Mouse (Mus musculus) heart, embryonic 10.5 days (tissue): ENCODE measurements around the gene Rasgef1b. TPM values are rescaled to one million over a fixed set of nuclear protein-coding genes. Genes with fewer than 3 reads are reported as not detected.
"Not testable (repeated sequence)": the region's sequence is repeated elsewhere in the genome, so short reads cannot be mapped to it uniquely, and the experiment has no call there.

Experiments
- DNase-seq: peaks from one replicate; pipeline ENCODE4 v3.0.0-alpha.2; 2017; ENCODE audit warnings: low spot score
- H3K27ac ChIP-seq: fragments of 300-500 bp; sonication (generic); 2 replicates; pipeline ENCODE4 v1.5.1; 2016; ENCODE audit warnings: mild to moderate bottlenecking
- H3K27me3 ChIP-seq: fragments of 300-500 bp; sonication (generic); 2 replicates; pipeline ENCODE4 v1.6.1; 2016; ENCODE audit warnings: mild to moderate bottlenecking; ENCODE audit not compliant: poor library complexity, insufficient read depth, severe bottlenecking
- H3K36me3 ChIP-seq: fragments of 300-500 bp; sonication (generic); 2 replicates; pipeline ENCODE4 v1.6.1; 2016; ENCODE audit warnings: mild to moderate bottlenecking, moderate library complexity
- H3K4me1 ChIP-seq: fragments of 300-500 bp; sonication (generic); 2 replicates; pipeline ENCODE4 v1.6.1; 2016; ENCODE audit warnings: mild to moderate bottlenecking
- H3K4me3 ChIP-seq: fragments of 300-500 bp; sonication (generic); 2 replicates; pipeline ENCODE4 v1.5.1; 2016; ENCODE audit warnings: mild to moderate bottlenecking, moderate library complexity
- H3K9me3 ChIP-seq: fragments of 300-500 bp; sonication (generic); 2 replicates; pipeline ENCODE4 v1.6.1; 2016; ENCODE audit warnings: mild to moderate bottlenecking, moderate library complexity
- WGBS: fragments of 180-500 bp; shearing (Covaris S2); methylation state at CpG from one replicate; pipeline ENCODE4 v1.1.7; 2016; 5-methylcytosine and 5-hydroxymethylcytosine counted together
- polyA plus RNA-seq: library from polyadenylated mRNA; unstranded; fragments of >200 nt; fragmentation: Nextera tagmentation; extraction: Ambion mirVana; gene quantifications from 2 replicates; pipeline ENCODE4 v1.2.1, GENCODE M21; 2016

Rasgef1b gene
- polyA plus RNA-seq, 1 experiment from 2014 or later: 20.6 TPM

DNA sequence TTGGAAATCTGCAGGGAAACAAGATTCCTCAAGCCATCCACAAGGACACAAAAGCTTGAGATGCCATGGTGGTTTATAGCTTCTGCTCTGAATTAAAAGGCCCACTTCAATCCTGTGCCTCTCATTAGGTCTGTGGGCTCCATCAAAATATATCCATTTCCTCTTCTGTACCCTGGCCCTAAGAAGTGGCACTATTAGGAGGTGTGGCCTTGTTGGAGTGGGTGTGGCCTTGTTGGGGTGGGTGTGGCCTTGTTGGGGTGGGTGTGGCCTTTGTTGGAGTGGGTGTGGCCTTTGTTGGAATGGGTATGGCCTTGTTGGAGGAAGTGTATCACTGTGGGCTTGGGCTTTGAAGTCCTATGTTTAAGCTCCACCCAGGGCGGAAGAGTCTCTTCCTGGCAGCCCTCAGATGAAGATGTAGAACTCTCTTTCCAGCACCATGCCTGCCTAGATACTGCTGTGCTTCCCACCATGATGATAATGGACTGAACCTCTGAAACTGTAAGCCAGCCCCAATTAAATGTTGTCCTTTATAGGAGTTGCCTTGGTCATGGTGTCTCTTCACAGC, 512.2 kb downstream of the Rasgef1b start:
- H3K27ac ChIP-seq, H3K4me1 ChIP-seq, H3K27me3 ChIP-seq, H3K4me3 ChIP-seq, DNase-seq, H3K9me3 ChIP-seq: not testable (repeated sequence)
- 96% methylated on average over 1 of the region's 1 CpGs for WGBS
- H3K36me3 ChIP-seq: peaks cover 60% of the 10 kb centered on the region

DNA sequence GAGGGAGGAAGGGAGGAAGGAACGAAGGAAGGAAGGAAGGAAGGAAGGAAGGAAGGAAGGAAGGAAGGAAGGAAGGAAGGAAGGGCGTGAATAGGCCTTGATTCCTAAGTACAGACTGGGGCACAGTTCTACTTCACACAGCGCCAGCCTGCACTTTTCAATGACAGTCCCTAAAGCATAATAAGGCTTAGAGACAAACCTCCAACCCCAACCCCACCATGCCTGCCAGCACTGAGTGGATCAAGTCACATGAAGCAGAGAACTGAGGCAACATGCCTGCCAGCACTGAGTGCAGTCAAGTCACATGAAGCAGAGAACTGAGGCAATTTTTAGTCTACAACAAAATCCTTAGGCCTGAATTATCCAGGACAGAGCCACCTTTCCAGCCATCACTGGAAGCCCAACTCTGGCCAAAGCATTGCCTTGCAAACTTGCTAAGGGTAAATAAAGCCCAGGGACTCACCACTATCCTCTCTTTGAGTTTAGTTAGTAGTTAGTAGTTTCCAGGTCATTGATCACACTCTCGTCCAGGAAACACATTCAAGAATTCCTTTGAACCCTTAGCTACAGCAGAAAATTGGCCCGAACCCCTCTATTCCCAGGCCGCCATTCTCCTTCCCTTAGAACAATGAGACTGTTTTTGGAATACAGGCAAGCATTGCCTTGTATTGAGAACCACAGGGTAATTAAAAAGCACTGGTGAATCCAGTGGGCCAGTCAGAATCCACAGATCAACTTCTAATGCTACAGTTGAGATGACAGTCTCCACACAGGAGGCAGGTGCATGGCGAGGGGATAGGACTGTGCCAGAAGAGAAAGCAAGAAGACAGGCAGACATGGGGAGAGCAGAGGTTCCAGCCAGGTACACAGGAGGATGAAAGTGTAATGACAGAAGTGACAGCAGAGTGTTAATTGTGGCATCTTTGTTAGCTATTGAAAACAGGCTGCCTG, 513.4 kb downstream of the Rasgef1b start:
- Histone ChIP-seq H3K9me3 (no peaks in the 10 kb centered on the region), H3K36me3 (peaks cover 49% of the 10 kb centered on the region)
- WGBS: 73% methylated on average over 7 of the region's 7 CpGs

GRCm38 (mm10) chr5:99214400-99214799, 514.5 kb downstream of the Rasgef1b start:
- WGBS: 82% methylated on average over 6 of the region's 6 CpGs

More for the DNA sequence above, 513.4 kb downstream of the Rasgef1b start:
- Histone ChIP-seq H3K27me3 (no peaks in the 10 kb centered on the region), H3K4me3 (no peak overlapping the region), H3K27ac (no peak overlapping the region), H3K4me1 (no peaks in the 10 kb centered on the region)
- DNase-seq: no peak

DNA sequence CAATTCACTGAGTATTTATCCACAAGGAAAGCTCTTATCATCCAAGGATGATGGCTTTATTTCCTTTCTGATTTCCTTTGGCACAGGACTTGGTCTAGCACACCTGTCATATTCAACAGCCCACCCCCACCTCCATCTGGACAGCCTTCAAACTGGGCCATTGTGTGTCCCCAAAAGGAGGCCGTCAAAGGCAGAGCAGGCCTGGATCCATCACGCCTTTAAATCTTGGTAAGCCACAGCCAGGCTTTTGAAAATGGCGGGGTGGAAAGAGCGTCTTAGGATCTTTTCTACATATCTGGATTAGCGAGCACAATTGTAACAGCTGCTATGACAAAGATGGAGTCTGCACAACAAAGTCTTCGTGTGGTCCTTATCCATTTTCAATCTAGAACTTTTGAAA, 515.7 kb downstream of the Rasgef1b start:
- Histone ChIP-seq H3K27me3 (no peaks in the 10 kb centered on the region), H3K27ac (no peak overlapping the region), H3K4me3 (no peak overlapping the region), H3K36me3 (peaks cover 26% of the 10 kb centered on the region), H3K9me3 (no peaks in the 10 kb centered on the region), H3K4me1 (no peaks in the 10 kb centered on the region)
- no peak for DNase-seq
- 88% methylated on average over 6 of the region's 6 CpGs for WGBS

More at GRCm38 (mm10) chr5:99214400-99214799, 514.5 kb downstream of the Rasgef1b start:
- no peaks in the 10 kb centered on the region for H3K27me3 ChIP-seq
- H3K4me1 ChIP-seq: no peaks in the 10 kb centered on the region
- no peak overlapping the region for H3K27ac ChIP-seq
- no peaks in the 10 kb centered on the region for H3K9me3 ChIP-seq
- DNase-seq: no peak
- H3K4me3 ChIP-seq: no peak overlapping the region
- H3K36me3 ChIP-seq: peaks cover 38% of the 10 kb centered on the region

GRCm38 (mm10) chr5:99203475-99203874, 525.4 kb downstream of the Rasgef1b start:
- H3K4me3 ChIP-seq: no peak overlapping the region
- WGBS: 57% methylated on average over 2 of the region's 2 CpGs
- no peaks in the 10 kb centered on the region for H3K36me3 ChIP-seq
- H3K27ac ChIP-seq: no peak overlapping the region
- H3K27me3 ChIP-seq: no peaks in the 10 kb centered on the region
- DNase-seq: no peak
- no peaks in the 10 kb centered on the region for H3K4me1 ChIP-seq
- no peaks in the 10 kb centered on the region; the same call in 1 of the 2 replicates for H3K9me3 ChIP-seq

DNA sequence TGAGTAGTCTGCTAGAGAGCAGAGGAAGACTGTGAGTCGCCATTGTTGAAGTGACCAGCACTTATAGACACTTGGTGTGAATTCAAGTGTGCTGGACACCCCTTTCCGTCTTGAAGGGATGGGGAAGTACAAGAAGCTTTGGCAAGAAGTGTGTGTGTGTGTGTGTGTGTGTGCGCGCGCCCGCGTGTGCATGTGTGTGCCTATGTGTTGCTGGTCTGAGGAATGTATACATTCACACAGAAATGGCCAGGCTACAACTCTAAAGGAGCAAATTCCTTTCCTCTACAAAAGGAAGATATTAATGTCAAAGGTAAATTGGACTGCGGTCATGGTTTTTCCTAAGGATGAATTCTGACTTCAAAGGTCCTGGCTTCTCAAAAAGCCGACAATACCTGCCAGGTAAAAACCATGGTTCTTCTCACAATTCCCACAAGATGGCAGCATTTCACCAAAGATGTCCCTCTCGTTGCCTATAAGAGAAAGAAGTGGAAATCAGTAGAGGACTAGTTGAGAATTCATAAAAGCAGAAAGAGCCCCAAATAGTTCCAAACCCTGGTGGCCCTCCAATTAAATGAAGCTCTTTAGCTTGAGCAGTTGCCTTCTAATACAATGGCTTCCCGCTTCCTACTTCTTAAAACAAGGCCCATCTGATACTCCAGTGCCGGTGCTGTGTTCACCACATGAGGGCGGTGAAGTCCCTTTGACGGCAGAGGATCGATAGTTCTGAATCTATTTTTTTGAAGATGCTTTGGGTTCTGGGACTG, 526.6 kb downstream of the Rasgef1b start:
- WGBS: 58% methylated on average over 15 of the region's 15 CpGs
- Histone ChIP-seq H3K36me3 (no peaks in the 10 kb centered on the region), H3K4me1 (no peaks in the 10 kb centered on the region), H3K27ac (no peak overlapping the region), H3K9me3 (no peaks in the 10 kb centered on the region; the same call in 1 of the 2 replicates), H3K27me3 (no peaks in the 10 kb centered on the region), H3K4me3 (peak overlapping the region; percentile 31; the same call in 1 of the 2 replicates)
- no peak for DNase-seq

DNA sequence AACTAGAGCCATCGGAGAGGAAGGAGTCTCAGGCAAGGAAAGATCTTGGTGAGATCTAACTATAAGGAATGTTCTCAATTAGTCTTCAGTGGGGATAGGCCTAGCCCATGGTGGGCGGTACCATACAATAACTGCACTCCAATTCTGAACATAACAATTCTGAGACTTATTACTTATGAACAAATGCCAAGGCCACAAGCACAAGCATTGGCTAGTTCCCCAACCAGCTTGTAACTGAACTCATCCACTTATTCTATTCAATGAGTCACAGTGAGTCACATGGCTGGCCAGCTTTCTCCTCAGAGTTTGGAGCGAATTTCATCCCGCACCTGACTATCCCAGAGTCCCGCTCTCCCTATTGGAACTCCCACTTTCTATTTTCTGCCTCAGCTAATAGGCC, 533.4 kb downstream of the Rasgef1b start:
- no peak overlapping the region for H3K4me3 ChIP-seq
- no peaks in the 10 kb centered on the region for H3K36me3 ChIP-seq
- DNase-seq: no peak
- no peaks in the 10 kb centered on the region; the same call in 1 of the 2 replicates for H3K9me3 ChIP-seq
- WGBS: 89% methylated on average over 5 of the region's 5 CpGs
- no peak overlapping the region for H3K27ac ChIP-seq
- peaks cover 8% of the 10 kb centered on the region; the same call in 1 of the 2 replicates for H3K4me1 ChIP-seq
- H3K27me3 ChIP-seq: no peaks in the 10 kb centered on the region

DNA sequence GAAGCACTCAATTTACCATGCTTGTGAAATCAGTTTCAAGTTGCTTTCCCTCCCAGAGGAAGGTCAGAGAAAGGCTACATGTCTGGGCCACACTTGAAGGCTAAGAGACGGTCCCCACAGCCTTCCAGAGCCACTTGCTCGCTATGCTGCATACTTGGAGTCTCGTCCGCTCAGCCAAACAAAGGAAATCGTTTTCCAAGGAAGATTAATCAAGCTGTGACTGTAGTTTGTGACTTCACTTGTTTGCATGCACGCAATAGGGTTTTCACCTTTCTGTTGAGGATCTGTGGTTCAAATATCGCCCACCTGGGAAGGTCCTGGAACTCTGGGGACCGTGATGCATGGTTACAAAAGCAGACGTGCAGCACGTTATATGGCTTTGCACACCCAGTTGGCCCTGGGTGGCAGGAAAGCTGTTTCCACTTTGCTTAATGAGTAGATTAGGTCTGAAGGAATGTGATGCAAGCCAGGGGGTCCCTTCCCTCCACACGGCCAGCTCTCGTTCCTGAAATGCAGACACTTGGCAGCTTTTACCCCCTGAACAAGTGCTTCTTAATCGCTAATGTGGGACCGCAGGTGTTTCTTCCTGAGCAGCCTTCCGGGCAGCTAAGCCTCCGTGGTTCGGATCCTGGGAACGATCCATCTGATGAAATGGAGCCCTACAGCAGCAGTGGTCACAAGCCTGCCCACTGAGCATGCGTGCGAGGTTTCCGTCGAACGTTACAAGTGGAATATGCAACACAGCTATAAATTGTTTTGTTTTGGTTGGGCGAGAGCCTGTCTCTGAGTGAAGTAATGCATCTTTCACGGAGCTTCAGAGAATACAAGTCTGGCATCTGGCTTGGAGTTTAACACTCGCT, 537.7 kb downstream of the Rasgef1b start:
- no peak for DNase-seq

DNA sequence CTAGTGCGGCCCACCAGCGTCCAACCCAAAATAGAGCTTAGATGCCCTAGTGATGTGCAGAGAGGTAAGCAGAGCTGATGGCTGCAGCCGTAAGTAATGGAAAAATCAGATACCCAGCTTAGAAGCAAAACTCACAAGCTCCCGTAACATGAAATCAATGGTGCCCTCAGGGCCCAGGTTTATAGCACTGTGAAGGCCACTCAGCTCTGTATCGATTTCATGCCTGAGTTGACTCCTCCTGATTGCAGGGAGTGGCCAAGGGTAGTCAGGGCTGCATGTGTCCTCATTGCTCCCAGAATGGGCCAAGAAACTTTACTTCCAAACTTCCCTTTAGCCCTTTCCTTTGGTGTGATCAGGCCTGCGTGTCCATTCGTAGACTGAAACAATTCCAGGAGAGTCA, 545.2 kb downstream of the Rasgef1b start:
- Histone ChIP-seq H3K36me3 (no peaks in the 10 kb centered on the region), H3K27ac (no peak overlapping the region), H3K4me3 (no peak overlapping the region), H3K4me1 (no peaks in the 10 kb centered on the region), H3K27me3 (no peaks in the 10 kb centered on the region), H3K9me3 (peaks cover 7% of the 10 kb centered on the region; the same call in 1 of the 2 replicates)
- 86% methylated on average over 7 of the region's 7 CpGs for WGBS
- peak; percentile 48 for DNase-seq

More for the DNA sequence above, 537.7 kb downstream of the Rasgef1b start:
- 60% methylated on average over 26 of the region's 26 CpGs for WGBS
- Histone ChIP-seq H3K36me3 (no peaks in the 10 kb centered on the region), H3K4me1 (peaks cover 8% of the 10 kb centered on the region; the same call in 1 of the 2 replicates), H3K27me3 (no peaks in the 10 kb centered on the region), H3K4me3 (no peak overlapping the region), H3K9me3 (no peaks in the 10 kb centered on the region), H3K27ac (no peak overlapping the region)

DNA sequence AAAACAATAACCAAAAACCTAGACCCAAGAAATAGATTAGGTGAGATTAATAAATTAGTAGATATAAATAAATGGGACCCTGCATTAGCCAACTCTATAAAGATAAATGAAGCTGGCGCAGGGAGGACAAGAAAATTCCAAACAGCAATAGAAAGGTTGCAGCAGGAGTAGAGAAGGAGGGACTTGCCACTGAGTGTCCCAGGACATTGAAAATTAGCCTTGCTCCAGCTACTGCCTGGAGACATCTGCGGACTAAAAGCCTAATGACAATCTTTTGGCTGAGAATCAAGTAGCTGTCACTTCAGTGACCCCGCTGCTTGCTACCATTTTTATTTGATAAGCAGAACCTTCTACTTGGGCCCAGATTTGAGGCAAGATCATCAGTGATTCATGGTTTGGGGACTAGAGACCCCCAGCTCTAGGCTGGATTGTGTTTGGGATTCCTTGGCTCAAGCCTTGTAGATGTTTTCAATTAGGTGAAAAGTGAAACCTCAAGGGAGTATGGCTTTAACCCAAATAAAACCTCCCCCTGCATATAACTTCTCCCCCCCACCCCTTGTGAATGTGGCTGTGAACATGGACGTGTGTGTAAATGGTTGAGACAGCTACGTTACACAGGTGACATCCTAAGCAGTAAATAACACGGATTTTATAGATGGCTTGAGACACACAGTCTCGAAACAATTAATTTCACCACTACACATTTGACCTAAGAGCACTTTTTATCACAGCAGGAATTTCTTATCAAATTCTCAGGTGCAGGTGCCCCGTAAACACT, 554.1 kb downstream of the Rasgef1b start:
- no peak overlapping the region for H3K27ac ChIP-seq
- DNase-seq: no peak

DNA sequence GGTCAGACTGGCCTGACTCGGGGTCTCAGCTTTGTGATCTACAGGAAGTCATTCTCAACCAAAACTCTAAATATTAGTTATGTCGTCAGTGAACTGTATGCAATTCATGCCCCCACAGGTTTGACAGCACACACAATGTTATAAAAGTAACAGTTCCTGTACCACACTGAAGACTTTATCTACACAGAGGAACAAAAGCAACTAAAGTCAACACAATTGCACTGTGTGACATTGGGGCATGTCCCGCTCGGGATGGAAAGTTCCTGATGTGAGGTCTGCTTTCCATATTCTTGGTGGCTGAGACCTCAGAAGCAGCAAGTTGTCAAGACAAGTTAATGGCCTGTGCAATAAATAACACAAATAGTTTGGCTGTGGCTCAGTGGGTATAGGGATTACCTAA, 559.0 kb downstream of the Rasgef1b start:
- H3K36me3 ChIP-seq: no peaks in the 10 kb centered on the region
- DNase-seq: no peak
- H3K27ac ChIP-seq: no peak overlapping the region
- H3K4me3 ChIP-seq: no peak overlapping the region
- H3K4me1 ChIP-seq: no peaks in the 10 kb centered on the region
- no peaks in the 10 kb centered on the region for H3K27me3 ChIP-seq
- H3K9me3 ChIP-seq: no peaks in the 10 kb centered on the region
- WGBS: 68% methylated on average over 4 of the region's 4 CpGs

More for the DNA sequence above, 554.1 kb downstream of the Rasgef1b start:
- 75% methylated on average over 8 of the region's 8 CpGs for WGBS
- Histone ChIP-seq H3K4me1 (no peaks in the 10 kb centered on the region), H3K36me3 (no peaks in the 10 kb centered on the region), H3K27me3 (no peaks in the 10 kb centered on the region), H3K9me3 (0 out of 2 replicates have a peak, but pooled peaks cover 6% of the 10 kb centered on the region), H3K4me3 (no peak overlapping the region)
